Mouse (Mus musculus) mesoderm, embryonic 11.5 days (tissue): ENCODE measurements around the gene Tom1l2.
A peak's percentile ranks its signal among the peaks of the same experiment; 100 is the strongest.

Source experiments
- DNase-seq: peaks from one replicate; pipeline ENCODE4 v3.0.0-alpha.2; 2012; ENCODE audit warnings: low read depth, low spot score

Tom1l2 gene

DNA sequence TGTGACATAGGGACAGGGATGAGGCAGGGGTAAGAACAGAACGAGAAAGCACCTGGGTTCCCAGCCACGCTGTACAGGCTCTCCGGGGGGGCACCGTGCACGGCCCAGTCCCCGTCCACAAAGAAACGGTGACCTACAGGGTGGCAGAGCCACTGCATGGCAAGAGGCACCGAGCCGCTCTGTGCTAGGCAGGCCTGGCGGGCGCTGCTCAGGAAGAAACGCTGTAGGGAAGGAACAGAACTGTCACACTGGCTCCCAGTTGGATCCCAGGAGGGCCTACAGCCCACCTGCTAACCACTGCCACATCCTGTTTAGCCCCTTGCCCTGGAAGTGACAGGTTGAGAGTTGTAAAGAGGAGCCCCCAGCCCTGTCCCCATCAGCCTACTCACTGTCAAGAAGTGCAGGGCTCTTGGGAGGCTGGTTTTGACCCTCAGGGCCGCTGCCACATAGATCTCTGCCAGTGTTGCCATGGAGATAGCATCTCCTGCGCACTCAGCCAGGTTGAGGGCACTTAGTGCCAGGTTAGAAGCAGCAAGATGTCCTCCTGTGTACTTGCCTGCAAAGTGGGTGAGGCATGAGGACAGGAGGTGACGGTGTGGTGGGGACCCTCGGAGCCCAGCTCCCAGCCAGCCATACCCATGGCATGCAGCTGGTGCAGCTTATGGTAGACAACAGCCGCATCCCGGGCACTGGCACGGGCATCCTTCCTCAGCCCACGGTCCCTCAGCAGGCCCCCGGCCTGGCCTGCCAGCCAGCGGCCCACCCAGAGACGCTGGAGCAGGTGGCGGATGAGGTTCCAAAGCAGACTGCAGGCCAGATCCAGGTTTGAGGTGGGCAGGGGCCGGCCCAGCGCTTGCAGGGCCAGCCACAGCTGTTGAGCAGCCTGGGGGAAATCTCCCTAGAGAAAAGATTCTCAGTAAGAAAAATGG, 149.7 kb downstream of the Tom1l2 start:
- no peak for DNase-seq

DNA sequence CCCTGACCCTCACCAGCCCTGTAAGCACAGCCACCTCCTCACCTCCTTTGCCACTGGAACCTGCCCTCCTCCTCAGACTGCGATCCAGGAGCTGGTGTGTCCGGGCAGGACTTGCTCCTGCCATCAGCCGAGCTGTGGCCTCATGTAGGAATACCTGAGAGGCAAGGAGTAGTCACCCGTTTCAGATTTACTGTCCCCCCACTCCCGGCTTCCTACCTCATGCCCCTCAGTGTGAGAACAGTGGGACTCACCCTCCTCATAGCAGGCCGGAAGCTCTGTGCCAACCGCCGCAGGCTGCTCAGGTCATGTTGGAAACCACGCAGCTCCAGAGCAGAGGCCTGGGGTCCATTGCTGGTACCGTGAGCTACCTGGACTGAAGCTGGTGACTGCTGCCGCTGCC, 152.3 kb downstream of the Tom1l2 start:
- no peak for DNase-seq

DNA sequence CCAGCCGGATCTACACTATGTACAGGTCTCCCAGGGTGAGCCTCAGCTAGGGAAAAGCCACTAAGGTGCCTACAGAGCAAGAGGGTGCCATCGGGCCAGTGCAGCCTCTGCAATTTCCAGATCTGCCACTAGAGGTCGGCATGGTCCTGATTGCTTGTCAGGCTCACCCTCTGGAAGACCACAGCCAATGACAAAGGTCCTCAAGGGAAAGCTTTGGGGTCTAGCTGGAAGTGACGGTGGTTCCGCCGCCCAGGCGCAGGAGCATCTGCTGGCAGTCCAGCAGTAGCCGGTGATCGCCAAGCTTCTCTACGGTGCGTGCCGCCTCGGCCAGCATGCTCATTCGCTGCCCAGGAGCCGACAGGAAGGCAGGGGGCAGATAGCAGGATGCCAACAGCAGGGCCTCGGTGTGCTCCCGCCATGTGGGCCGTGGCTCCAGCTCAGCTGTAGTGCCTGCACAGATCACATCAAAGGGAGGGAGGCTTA, 153.0 kb downstream of the Tom1l2 start:
- peak; percentile 91 for DNase-seq

- no peak for DNase-seq
These were observed 154.1 kb downstream of the Tom1l2 start for GRCm38 (mm10) chr11:60198651-60199050.

GRCm38 (mm10) chr11:60197998-60198619, 154.6 kb downstream of the Tom1l2 start:
- DNase-seq: no peak

GRCm38 (mm10) chr11:60196344-60196743, 156.4 kb downstream of the Tom1l2 start:
- DNase-seq: no peak

GRCm38 (mm10) chr11:60195108-60195507, 157.6 kb downstream of the Tom1l2 start:
- DNase-seq: peak; percentile 54

DNA sequence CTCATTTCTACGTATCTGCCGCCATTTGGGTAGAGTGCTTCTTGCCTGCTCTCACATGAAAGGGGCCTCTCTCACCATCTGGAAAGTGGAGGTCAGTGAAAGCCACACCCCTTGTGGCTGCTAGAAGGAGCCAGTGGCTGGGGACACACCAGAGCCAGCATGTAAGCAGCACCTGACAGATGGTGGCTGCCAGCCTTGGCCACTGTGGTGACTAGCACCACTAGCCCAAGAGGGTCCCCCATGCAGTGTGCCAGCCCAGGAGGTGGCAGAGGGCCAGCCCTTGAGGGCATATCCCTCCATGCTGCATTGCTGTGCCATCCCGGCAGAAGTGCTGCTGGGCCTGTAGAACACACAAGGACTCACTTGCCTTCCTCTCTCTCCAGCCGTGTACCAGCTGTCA, 159.1 kb downstream of the Tom1l2 start:
- no peak for DNase-seq

- DNase-seq: no peak
These were observed 160.2 kb downstream of the Tom1l2 start for GRCm38 (mm10) chr11:60192534-60192933.

- DNase-seq: no peak
These were observed 162.6 kb downstream of the Tom1l2 start for GRCm38 (mm10) chr11:60190055-60190641.

- DNase-seq: peak; percentile 31
These were observed 163.1 kb downstream of the Tom1l2 start for GRCm38 (mm10) chr11:60189501-60190040.

DNA sequence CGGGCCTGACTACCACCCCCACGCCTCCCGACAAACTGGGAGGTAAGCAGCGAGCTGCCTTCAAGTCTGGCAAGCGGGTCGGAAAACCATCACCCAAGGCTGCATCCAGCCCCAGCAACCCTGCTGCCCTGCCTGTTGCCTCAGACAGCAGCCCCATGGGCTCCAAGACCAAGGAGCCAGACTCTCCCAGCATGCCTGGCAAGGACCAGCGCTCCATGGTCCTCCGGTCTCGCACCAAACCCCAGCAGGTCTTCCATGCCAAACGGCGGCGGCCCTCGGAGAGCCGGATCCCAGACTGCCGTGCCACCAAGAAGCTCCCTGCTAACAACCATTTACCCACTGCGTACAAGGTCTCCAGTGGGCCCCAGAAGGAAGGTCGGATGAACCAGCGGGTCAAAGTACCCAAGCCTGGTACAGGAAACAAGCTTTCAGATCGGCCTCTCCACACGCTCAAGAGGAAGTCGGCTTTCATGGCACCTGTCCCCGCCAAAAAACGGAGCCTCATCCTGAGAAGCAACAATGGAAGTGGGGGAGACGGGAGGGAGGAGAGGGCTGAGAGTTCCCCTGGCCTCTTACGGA, 164.3 kb downstream of the Tom1l2 start:
- no peak for DNase-seq

GRCm38 (mm10) chr11:60187070-60187469, 165.6 kb downstream of the Tom1l2 start:
- no peak for DNase-seq

DNA sequence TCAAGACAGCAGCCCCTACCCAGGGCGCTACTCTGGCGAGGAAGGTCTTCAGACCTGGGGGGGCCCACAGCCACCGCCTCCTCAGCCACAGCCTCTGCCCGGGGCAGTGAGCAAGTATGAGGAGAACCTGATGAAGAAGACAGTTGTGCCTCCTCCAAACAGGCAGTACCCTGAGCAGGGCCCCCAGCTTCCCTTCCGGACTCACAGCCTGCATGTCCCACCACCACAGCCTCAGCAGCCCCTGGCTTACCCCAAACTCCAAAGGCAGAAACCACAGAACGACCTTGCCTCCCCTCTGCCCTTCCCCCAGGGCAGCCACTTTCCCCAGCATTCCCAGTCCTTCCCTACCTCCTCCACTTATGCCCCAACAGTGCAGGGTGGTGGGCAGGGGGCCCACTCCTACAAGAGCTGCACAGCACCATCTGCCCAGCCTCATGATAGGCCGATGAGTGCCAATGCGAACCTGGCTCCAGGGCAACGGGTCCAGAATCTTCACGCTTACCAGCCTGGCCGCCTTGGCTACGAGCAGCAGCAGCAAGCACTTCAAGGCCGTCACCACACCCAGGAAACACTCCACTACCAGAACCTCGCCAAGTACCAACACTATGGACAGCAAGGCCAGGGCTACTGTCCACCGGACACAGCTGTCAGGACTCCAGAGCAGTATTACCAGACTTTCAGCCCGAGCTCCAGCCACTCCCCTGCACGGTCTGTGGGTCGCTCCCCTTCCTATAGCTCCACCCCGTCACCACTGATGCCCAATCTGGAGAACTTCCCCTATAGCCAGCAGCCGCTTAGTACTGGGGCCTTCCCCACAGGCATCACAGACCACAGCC, 167.1 kb downstream of the Tom1l2 start:
- no peak for DNase-seq

DNA sequence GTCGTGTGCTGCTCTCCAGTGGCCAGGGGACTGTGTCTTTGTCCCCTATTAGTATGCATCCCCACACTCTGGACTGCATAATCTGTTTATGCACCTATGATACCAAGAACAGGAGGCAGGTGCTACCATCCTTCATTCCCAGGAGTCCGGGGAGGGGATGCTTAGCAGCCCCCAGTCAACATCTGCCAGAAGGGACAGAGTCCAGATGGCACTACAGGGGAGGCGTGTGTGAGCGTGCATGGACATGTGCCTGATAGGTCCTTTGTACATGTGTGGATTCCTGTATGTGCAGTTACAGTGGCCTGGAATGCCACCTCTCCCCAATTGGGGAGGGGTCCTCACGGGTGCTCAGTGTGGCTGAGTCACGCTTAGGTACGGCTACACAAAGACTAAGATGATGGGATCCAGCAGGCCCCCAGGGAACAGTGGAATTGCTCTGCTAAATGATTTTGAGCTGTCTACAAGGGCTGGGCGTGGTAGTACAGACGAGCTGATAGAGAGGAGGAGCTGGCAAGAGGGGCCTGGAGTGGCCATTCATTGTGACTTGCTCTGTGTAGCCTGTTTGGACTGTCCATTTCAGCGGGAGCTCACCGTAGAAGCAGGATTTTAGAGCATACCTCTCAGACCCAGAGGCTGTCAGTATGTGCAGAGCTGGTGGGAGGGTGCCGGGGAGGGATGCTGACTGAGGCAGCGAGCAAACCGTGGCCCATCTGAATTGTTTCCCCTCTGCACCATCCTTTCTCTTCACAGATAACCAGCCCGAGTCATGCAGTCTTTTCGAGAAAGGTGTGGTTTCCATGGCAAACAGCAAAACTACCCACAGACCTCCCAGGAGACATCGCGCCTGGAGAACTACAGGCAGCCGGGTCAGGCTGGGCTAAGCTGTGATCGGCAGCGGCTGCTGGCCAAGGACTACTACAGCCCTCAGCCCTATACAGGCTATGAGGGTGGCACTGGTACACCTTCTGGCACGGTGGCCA, 168.1 kb downstream of the Tom1l2 start:
- peak; percentile 45 for DNase-seq

DNA sequence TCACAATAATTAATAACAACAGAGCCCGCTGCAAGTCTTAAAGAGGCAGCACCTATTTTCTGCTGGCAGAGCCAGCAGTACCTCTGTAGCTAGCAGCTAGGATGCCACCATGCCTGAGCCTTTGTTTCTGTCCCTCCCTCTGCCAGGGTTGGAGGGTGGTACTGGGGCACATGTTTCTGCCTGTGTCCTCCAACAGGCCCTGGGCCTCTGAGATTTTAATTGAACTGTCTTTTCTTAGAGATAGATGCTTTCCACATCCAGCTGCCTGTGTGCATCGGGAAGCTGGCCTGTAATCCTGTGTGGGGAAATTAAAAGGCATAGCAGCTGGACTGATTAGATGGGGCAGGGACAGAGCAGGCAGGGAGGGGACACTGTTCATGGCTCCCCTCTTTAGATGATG, 170.0 kb downstream of the Tom1l2 start:
- DNase-seq: no peak

GRCm38 (mm10) chr11:60182116-60182670, 170.5 kb downstream of the Tom1l2 start:
- DNase-seq: no peak

DNA sequence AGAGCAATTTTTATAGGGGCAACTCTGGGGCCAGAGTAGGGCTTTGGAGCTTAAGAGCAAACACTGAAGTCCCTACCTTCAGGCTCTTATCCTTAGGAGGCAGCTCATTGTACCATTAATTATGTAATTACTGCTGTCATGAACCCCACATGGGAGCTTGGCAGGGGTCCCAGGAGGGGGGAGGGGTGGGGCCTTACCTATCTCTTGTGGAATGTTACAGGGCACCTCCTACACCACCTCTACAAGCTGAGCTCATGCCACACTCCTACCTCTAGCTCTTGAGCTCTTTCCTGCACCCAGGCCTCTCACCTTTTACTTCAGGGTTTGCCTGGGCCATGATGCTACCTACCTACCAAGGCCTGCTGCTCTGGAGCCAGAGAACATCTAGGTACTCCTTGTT, 174.2 kb downstream of the Tom1l2 start:
- no peak for DNase-seq

- no peak for DNase-seq
These were observed 174.7 kb downstream of the Tom1l2 start for GRCm38 (mm10) chr11:60178005-60178404.
